Mouse (Mus musculus) macrophage (primary cell): ENCODE results near the gene Olfm1. TPM values are rescaled to one million over a fixed set of nuclear protein-coding genes. Genes with fewer than 3 reads are reported as not detected.
A peak's percentile ranks its signal among the peaks of the same experiment; 100 is the strongest.

Experiments
- H3K27ac ChIP-seq: fragments of 350-480 bp; formaldehyde crosslinking; 2 replicates; pipeline ENCODE4 v1.9.0; 2021
- H3K36me3 ChIP-seq: fragments of 350-480 bp; formaldehyde crosslinking; 2 replicates; pipeline ENCODE4 v1.9.0; 2021; ENCODE audit errors: inconsistent target
- H3K4me3 ChIP-seq: fragments of 350-480 bp; formaldehyde crosslinking; 2 replicates; pipeline ENCODE4 v1.9.0; 2021; ENCODE audit errors: inconsistent target
- H3K79me2 ChIP-seq: fragments of 350-480 bp; formaldehyde crosslinking; 2 replicates; pipeline ENCODE4 v1.9.0; 2021; ENCODE audit errors: inconsistent target
- WGBS: methylation state at CpG from one replicate; pipeline ENCODE4 v1.1.7; 2026; ENCODE audit warnings: inconsistent platforms; ENCODE audit not compliant: missing documents; 5-methylcytosine and 5-hydroxymethylcytosine counted together
- polyA plus RNA-seq: library from polyadenylated mRNA; stranded (reverse); fragments of 250-400 nt; gene quantifications from 3 replicates; pipeline ENCODE4 v1.2.4, GENCODE M21; 2018; ENCODE audit warnings: inconsistent platforms

Olfm1 gene
- polyA plus RNA-seq, 1 experiment from 2014 or later: 3.1 TPM

DNA sequence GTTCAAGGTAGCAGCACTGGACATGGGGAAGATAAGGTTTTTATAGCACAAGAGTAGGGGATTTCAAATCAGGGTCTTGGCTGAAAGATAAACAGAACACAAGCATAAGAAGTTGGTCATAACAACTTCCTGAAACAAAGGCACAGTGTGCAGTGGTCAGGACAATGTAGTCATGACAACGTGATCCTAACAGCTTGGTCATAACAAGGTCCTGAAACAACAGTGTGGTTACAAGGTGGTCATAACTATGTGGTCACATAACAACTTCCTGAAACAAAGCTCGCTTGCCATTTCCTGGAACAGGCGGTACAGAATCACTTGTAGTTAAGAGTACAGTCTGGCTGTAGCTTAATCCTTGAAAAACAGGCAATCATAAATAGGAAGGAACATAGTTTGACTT, 12.7 kb upstream of the Olfm1 start:
- WGBS: 0% methylated on average over 3 of the region's 3 CpGs
- Histone ChIP-seq H3K27ac (no peak overlapping the region), H3K79me2 (no peaks in the 10 kb centered on the region), H3K4me3 (no peak overlapping the region), H3K36me3 (no peaks in the 10 kb centered on the region)

DNA sequence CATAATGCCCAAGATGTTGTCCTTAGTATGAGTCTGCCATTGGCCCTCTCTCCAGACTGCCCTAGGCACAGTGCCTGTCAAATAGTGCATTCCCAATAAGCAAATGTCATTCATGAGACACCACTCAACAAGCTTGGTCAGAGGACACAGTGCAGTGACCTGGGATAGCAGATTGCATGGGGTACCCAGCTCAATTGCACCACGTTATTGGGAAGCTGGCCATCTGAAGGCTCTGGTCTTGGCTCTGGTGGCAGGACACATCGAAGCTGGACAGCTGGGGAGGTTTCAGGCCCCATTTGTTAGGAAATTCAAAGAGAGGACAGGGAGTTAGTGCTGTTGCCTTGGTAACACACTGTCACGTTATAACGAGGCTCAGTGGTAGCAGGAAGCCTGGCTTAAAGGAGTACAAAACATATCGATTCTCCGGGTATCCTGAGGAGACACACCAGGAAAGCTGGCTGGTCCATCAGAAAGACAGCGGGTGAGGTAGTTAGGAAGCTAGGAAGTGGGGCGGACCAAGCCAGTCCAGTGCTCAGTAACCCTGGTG, 4.3 kb upstream of the Olfm1 start:
- Histone ChIP-seq H3K4me3 (no peak overlapping the region), H3K27ac (no peak overlapping the region), H3K36me3 (no peaks in the 10 kb centered on the region), H3K79me2 (no peaks in the 10 kb centered on the region)
- 57% methylated on average over 8 of the region's 8 CpGs for WGBS

DNA sequence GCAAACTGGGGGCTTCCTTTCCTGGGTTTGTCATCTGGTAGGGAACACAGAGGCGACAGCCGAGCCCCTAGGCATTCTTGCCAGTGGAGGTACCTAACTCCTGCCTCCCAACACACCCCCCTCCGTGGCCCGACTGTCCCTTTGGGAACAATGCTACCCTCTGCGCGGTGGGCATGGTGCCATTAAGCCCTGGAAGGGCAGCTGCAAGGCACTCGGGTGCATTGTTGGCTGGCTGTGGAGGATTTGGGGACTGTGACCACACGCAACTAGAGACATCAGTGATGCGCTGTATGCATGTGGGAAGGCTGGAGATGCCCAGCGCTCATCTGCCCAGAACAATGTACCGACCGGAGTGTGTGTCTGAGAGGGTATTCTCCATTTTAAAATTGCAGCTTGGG, 897 bp downstream of the Olfm1 start:
- Histone ChIP-seq H3K36me3 (no peaks in the 10 kb centered on the region), H3K79me2 (no peaks in the 10 kb centered on the region), H3K27ac (no peak overlapping the region), H3K4me3 (no peak overlapping the region)
- WGBS: 47% methylated on average over 12 of the region's 12 CpGs

DNA sequence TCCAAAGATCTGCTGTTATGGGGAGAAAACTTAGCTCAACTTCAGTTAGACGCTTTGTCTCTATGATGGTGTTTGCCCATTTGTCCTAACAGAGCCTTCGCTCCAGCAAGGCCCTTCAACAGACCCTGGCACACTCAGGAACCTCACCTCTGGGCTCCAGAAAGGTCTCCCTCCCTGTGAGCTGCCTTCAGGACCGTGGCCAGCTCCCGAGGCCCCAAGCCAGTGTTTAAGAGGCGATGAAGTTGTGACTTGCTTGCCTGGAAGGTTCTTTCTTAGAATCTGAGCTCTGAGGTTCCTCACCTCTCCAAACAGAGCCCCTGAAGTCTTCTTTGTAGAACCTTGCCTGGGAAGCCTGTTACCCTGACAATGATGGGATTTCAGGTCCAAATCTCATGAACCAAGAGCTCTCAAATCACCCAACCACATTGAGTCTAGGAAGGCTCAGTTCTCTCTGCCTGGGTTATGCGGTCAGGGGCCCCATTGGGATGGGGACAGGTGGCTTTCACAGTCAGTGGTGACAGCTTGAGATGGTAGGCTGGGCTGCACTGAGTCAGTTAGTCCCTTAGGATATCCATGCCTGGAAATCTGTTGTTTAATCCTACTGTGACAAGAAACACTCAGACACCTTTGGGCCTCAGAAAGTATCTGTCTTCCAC, 2.3 kb downstream of the Olfm1 start:
- H3K79me2 ChIP-seq: no peaks in the 10 kb centered on the region
- H3K36me3 ChIP-seq: no peaks in the 10 kb centered on the region
- 44% methylated on average over 6 of the region's 6 CpGs for WGBS
- no peak overlapping the region for H3K4me3 ChIP-seq
- H3K27ac ChIP-seq: no peak overlapping the region

DNA sequence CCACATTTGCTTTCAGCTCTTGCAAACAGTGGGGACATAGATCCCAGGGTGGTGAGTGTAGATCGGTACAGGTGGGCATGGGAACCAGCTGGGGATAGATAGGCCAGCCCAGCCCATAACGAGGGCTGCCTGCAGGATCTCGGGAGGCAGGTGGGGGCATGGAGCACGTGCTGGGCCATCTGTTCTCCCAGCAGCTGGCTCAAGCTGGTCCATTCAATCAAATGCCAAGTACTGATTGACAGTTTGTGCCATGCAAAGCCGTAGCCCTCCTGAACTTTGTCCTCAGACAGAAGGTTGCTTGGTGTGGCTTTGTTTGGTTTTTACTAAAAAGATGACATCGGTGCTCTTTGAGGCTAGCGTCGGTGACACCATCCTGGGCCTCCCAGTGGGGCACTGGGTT, 2.9 kb downstream of the Olfm1 start:
- H3K36me3 ChIP-seq: no peaks in the 10 kb centered on the region
- H3K27ac ChIP-seq: no peak overlapping the region
- WGBS: 84% methylated on average over 8 of the region's 8 CpGs
- H3K4me3 ChIP-seq: no peak overlapping the region
- H3K79me2 ChIP-seq: no peaks in the 10 kb centered on the region

DNA sequence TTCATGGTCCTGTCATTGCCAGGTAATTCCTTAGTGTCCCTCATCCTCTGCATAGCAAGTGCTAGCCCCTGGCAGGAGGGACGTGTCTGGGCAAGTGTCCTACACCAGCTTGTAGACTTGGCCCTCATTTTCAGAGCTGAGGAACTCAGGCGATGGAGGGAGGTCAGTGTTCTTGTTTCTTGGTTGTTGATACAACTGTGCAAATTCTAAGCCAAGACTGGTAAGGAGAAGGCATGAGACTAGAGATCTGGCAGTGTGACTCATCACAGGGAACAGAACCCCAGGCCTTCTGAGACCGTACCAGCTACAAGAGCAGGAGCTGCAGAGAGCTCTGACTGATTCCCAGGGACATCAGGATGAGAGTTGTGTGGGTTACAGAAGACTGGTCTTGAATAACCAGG, 8.6 kb downstream of the Olfm1 start:
- no peak overlapping the region for H3K4me3 ChIP-seq
- WGBS: 56% methylated on average over 3 of the region's 3 CpGs
- no peak overlapping the region for H3K27ac ChIP-seq
- no peaks in the 10 kb centered on the region for H3K36me3 ChIP-seq
- 0 out of 2 replicates have a peak, but pooled peaks cover 3% of the 10 kb centered on the region for H3K79me2 ChIP-seq

DNA sequence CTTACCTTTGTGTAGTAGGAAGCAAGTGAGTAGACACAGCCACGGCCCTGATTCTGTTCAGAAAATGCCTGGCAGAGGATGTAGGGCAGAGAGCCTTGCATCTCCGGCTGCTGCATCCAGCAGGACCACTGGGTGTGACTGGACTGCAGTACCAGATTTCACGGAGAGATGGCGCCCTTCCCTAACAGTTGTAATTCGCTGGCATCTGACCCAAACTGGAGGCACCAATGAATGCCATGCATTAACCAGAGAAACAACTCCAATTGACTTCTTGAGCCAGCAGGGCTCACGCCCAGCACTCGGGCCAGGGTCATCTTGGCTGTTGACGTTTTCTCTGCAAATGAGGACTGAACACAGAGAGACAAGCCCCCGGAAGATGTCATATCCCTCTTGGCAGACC, 11.4 kb downstream of the Olfm1 start:
- Histone ChIP-seq H3K36me3 (no peaks in the 10 kb centered on the region), H3K4me3 (no peak overlapping the region), H3K79me2 (0 out of 2 replicates have a peak, but pooled peaks cover 4% of the 10 kb centered on the region), H3K27ac (no peak overlapping the region)
- WGBS: 6% methylated on average over 9 of the region's 9 CpGs

DNA sequence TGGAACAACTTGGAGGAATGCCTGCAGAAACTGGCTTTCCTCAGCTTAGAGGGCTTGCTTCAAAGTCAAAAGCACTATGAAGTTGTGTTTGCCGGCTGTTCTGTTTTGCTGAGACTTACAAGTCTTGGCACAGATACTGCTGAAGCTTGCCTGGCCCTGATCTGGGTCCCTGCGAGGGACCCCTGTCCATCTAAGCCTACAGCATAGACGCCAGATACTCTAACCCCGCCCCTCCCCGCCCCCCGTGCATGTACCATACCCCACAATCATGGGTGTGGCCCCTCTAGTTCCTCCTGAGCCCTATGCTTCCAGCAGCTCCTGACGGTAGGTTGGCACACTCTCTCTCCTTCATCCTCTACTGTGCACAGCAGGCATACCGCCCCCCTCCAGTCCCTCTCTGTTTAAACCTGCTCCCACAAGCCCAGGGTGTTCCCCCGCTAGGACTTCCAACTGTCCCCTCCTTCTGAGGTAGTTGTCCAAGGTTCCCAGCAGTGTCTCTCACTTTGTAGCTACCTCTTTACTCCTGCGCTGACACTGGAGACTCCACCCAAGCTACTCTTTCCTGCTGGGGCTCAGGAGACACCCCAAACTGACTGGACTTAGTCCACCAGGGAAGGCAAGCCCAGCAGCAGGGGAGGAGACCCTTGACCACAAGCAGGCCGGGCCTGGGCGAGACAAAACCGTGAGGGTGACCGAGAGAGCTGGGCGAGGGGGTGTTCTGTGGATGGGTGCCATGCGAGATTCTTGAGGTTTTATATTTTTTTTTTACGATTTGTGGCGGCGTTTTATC, 12.1 kb downstream of the Olfm1 start:
- Histone ChIP-seq H3K27ac (no peak overlapping the region), H3K4me3 (no peak overlapping the region), H3K36me3 (no peaks in the 10 kb centered on the region), H3K79me2 (0 out of 2 replicates have a peak, but pooled peaks cover 4% of the 10 kb centered on the region)
- WGBS: 16% methylated on average over 19 of the region's 19 CpGs

DNA sequence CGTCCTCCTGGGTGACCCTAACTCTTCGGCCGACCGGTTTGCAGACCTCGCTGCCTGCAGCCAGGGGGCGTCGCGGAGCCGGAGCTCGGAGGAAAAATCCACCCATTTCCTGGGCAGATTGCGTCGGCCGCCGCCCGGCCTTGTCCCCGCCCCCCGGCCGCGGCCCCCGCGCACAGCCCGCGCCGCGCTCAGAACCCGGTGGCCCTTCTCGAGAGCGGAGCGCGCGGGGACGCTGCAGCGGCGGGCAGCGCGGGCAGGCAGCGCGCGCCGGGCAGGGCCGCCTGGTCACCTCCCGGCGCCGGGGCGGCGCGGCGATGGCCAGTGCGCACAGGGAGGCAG, 12.6 kb downstream of the Olfm1 start:
- Histone ChIP-seq H3K79me2 (0 out of 2 replicates have a peak, but pooled peaks cover 4% of the 10 kb centered on the region), H3K4me3 (no peak overlapping the region), H3K27ac (no peak overlapping the region), H3K36me3 (no peaks in the 10 kb centered on the region)
- WGBS: 1% methylated on average over 49 of the region's 49 CpGs

DNA sequence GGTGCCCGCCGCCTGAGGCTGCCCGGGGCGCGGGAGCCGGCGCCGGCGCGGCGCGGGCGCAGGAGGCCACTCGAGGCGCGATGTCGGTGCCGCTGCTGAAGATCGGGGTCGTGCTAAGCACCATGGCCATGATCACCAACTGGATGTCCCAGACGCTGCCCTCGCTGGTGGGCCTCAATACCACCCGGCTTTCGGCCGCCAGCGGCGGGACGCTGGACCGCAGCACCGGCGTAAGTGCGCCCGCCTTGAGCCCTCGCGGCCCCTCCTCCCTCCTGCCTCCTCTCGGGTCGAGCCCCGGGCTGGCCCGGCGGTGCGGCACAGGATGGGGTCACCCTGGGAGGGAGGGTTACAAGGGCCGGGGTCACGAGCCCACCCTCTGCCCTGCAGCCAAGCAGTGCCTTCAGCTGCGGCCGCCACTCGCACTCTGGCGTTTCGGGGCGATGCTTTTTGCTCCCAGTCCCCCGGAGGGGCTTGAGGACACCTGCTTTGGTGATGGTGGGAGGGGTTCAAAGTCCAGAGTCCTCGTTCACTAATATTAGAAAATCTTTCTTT, 13.2 kb downstream of the Olfm1 start:
- 4% methylated on average over 47 of the region's 51 CpGs for WGBS
- no peak overlapping the region for H3K27ac ChIP-seq
- peak overlapping the region; percentile 17; the same call in 1 of the 2 replicates for H3K4me3 ChIP-seq
- no peaks in the 10 kb centered on the region for H3K36me3 ChIP-seq
- 0 out of 2 replicates have a peak, but pooled peaks cover 4% of the 10 kb centered on the region for H3K79me2 ChIP-seq

DNA sequence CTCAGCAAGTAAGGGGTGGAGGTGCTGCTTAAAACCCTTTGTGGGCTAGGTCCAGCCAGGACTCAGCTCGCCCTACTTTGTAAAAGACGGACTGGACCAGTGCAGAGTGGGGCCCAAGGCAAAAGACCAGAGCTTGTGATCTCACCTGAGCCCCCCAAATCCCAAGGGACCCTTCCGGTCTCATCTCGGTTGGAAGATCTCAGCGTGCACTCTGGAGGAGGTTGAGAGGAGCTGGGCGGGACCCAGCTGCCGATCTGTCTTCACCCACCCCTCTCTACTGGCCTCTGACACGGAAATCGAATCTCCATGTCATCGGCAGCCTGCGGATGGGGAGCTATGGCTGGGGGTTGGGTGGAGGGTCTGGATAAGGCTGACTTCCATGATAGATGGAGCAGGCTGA, 13.7 kb downstream of the Olfm1 start:
- 44% methylated on average over 11 of the region's 11 CpGs for WGBS
- Histone ChIP-seq H3K4me3 (peak overlapping the region; percentile 17; the same call in 1 of the 2 replicates), H3K27ac (no peak overlapping the region), H3K36me3 (no peaks in the 10 kb centered on the region), H3K79me2 (0 out of 2 replicates have a peak, but pooled peaks cover 4% of the 10 kb centered on the region)

DNA sequence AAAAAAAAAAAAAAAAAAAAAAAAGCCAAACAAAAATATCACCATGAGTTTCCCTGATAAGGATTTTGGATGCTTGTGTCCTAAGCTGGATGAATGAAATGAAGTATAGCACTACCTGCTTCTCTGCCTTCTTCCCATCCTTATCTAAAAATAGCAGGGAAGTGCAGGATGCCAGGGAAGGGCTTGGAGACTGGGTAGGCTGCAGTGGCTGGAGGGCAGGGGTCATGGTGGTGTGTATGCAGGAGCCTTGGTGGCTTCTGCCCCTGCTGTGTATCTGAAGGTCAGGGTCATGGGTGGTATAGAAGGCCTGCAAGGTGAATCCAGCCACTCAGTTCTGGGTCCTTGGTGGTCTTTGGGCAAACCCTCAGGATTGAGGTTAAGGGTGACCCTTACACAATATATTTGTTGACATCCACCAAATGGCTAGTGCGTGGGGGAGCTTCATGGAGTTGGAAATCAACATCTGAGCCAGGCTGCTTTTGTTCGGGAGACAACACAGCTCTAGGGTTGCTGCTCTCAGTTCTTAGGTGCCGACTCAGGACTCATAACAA, 14.5 kb downstream of the Olfm1 start:
- H3K79me2 ChIP-seq: 0 out of 2 replicates have a peak, but pooled peaks cover 4% of the 10 kb centered on the region
- H3K27ac ChIP-seq: no peak overlapping the region
- H3K4me3 ChIP-seq: no peak overlapping the region
- 84% methylated on average over 3 of the region's 3 CpGs for WGBS
- H3K36me3 ChIP-seq: no peaks in the 10 kb centered on the region

DNA sequence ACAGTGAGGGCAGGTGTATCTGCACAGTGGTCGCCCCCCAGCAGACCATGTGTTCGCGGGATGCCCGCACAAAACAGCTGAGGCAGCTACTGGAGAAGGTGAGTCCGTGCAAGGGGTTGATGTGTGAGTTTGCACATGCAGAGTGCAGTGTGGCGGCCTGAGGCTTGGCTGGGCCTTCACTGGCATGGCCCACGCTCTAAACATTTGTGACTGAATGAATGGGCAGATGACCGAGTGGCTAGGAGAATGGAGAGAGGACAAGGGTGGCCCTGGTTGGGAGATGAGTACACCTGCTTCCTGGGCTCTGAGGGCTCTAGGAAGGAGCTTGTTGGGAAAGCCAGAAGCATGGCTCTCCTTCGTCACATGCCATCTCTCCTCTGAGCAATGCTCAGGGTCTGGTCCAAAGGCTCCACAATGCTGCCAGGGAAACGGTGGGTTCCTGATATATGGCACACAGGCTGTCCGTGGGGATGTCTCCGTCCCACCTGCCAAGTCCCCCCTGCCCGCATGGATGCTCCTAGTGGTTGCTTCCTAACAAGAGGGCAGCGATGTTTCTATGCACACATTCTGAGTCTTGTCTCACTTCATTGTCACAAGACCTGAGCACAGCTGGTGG, 15.4 kb downstream of the Olfm1 start:
- 94% methylated on average over 14 of the region's 14 CpGs for WGBS
- Histone ChIP-seq H3K36me3 (no peaks in the 10 kb centered on the region), H3K27ac (no peak overlapping the region), H3K4me3 (no peak overlapping the region), H3K79me2 (0 out of 2 replicates have a peak, but pooled peaks cover 4% of the 10 kb centered on the region)

DNA sequence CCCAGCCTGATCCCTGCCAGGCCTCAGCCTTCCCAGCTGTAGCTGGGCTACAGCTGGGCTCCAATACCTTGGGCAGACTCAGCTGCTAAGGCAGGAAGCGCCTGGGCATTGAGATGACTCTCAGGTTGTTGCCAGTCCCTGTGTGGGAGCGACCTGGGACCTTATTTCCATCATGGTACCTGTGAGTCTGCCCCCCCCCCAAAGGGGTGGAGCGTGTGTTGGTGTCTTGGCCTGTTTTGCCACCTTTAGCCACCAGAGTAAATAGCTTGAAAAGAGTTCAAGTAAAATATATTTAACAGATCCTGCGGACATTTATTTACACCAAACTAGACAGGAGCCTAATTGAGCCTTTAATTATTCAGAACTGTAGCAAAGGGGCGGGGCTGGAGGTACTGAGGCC, 16.4 kb downstream of the Olfm1 start:
- H3K4me3 ChIP-seq: no peak overlapping the region
- H3K79me2 ChIP-seq: 0 out of 2 replicates have a peak, but pooled peaks cover 4% of the 10 kb centered on the region
- H3K36me3 ChIP-seq: no peaks in the 10 kb centered on the region
- 92% methylated on average over 5 of the region's 5 CpGs for WGBS
- no peak overlapping the region for H3K27ac ChIP-seq
